Mouse (Mus musculus) heart, embryonic 15.5 days (tissue): Measurements from ENCODE around the gene Glis3. TPM values are rescaled to one million over a fixed set of nuclear protein-coding genes. Genes with fewer than 3 reads are reported as not detected.

ENCODE experiments used
- ATAC-seq: fragments of 200-750 bp; cut with Nextera tagmentation; replicated peaks from 2 replicates; pipeline ENCODE4 v1.8.0; 2017; ENCODE audit warnings: low read depth, moderate TSS enrichment; ENCODE audit not compliant: insufficient number of reproducible peaks, insufficient read depth, low FRiP score
- H3K27ac ChIP-seq: fragments of 300-500 bp; sonication (generic); 2 replicates; pipeline ENCODE4 v1.5.1; 2015; ENCODE audit warnings: mild to moderate bottlenecking, inconsistent platforms
- H3K27me3 ChIP-seq: fragments of 300-500 bp; sonication (generic); 2 replicates; pipeline ENCODE4 v1.6.1; 2015; ENCODE audit warnings: inconsistent platforms
- H3K36me3 ChIP-seq: fragments of 300-500 bp; sonication (generic); 2 replicates; pipeline ENCODE4 v1.6.1; 2015; ENCODE audit warnings: mild to moderate bottlenecking, inconsistent platforms
- H3K4me1 ChIP-seq: fragments of 300-500 bp; sonication (generic); replicated peaks from 2 replicates; pipeline ENCODE4 v1.6.1; 2015; ENCODE audit warnings: inconsistent platforms
- H3K4me2 ChIP-seq: fragments of 300-500 bp; sonication (generic); 2 replicates; pipeline ENCODE4 v1.6.1; 2015; ENCODE audit warnings: inconsistent platforms, mild to moderate bottlenecking, moderate library complexity
- H3K4me3 ChIP-seq: fragments of 300-500 bp; sonication (generic); 2 replicates; pipeline ENCODE4 v1.5.1; 2015; ENCODE audit warnings: mild to moderate bottlenecking, inconsistent platforms
- H3K9ac ChIP-seq: fragments of 300-500 bp; sonication (generic); 2 replicates; pipeline ENCODE4 v1.6.1; 2015; ENCODE audit warnings: mild to moderate bottlenecking, inconsistent platforms
- H3K9me3 ChIP-seq: fragments of 300-500 bp; sonication (generic); replicated peaks from 2 replicates; pipeline ENCODE4 v1.6.1; 2016; ENCODE audit warnings: inconsistent platforms
- WGBS: fragments of 180-500 bp; shearing (Covaris S2); methylation state at CpG from one replicate; pipeline ENCODE4 v1.1.7; 2015; ENCODE audit warnings: mixed read lengths; 5-methylcytosine and 5-hydroxymethylcytosine counted together
- polyA plus RNA-seq: library from polyadenylated mRNA; unstranded; fragments of >200 nt; fragmentation: Nextera tagmentation; extraction: Ambion mirVana; gene quantifications from 2 replicates; pipeline ENCODE4 v1.2.1, GENCODE M21; 2015

Glis3 gene
- polyA plus RNA-seq, 1 experiment from 2014 or later, result 0.87 TPM

GRCm38 (mm10) chr19:28683346-28683745, 3.5 kb upstream of the Glis3 start:
- Histone ChIP-seq H3K4me1 (peaks cover 18% of the 10 kb centered on the region), H3K4me2 (no peak overlapping the region), H3K36me3 (no peaks in the 10 kb centered on the region), H3K27me3 (peaks cover 6% of the 10 kb centered on the region; the same call in 1 of the 2 replicates), H3K9me3 (no peaks in the 10 kb centered on the region), H3K9ac (no peak overlapping the region), H3K4me3 (no peak overlapping the region), H3K27ac (no peak overlapping the region)
- no peak for ATAC-seq
- 82% methylated on average over 4 of the region's 4 CpGs for WGBS

- ATAC-seq, result no peak
- peaks cover 6% of the 10 kb centered on the region; the same call in 1 of the 2 replicates for H3K27me3 ChIP-seq
- under 1% methylated on average over 28 of the region's 28 CpGs for WGBS
These were observed 544 bp downstream of the Glis3 start for GRCm38 (mm10) chr19:28679291-28679775.

GRCm38 (mm10) chr19:28678646-28679270, 1.1 kb downstream of the Glis3 start:
- Histone ChIP-seq H3K4me3 (peak overlapping the region; percentile 60), H3K36me3 (no peaks in the 10 kb centered on the region), H3K9me3 (no peaks in the 10 kb centered on the region), H3K4me1 (peaks cover 27% of the 10 kb centered on the region), H3K27ac (no peak overlapping the region), H3K9ac (peak overlapping the region; percentile 52; the same call in 1 of the 2 replicates), H3K4me2 (peak overlapping the region; percentile 97), H3K27me3 (peaks cover 6% of the 10 kb centered on the region; the same call in 1 of the 2 replicates)
- ATAC-seq, result no peak
- WGBS, result under 1% methylated on average over 30 of the region's 30 CpGs

More at GRCm38 (mm10) chr19:28679291-28679775, 544 bp downstream of the Glis3 start:
- peak overlapping the region; percentile 52; the same call in 1 of the 2 replicates for H3K27ac ChIP-seq
- peak overlapping the region; percentile 52 for H3K9ac ChIP-seq
- peaks cover 27% of the 10 kb centered on the region for H3K4me1 ChIP-seq
- H3K4me3 ChIP-seq, result peak overlapping the region; percentile 60
- H3K9me3 ChIP-seq, result no peaks in the 10 kb centered on the region
- no peaks in the 10 kb centered on the region for H3K36me3 ChIP-seq
- H3K4me2 ChIP-seq, result peak overlapping the region; percentile 97

GRCm38 (mm10) chr19:28677728-28678438, 2.0 kb downstream of the Glis3 start:
- Histone ChIP-seq H3K27me3 (peaks cover 6% of the 10 kb centered on the region; the same call in 1 of the 2 replicates), H3K36me3 (no peaks in the 10 kb centered on the region), H3K4me3 (peak overlapping the region; percentile 60), H3K4me1 (peaks cover 27% of the 10 kb centered on the region), H3K9me3 (no peaks in the 10 kb centered on the region), H3K9ac (peak overlapping the region; percentile 46), H3K27ac (no peak overlapping the region), H3K4me2 (peak overlapping the region; percentile 97)
- ATAC-seq, result peak; percentile 32
- under 1% methylated on average over 32 of the region's 32 CpGs for WGBS

- no peak overlapping the region for H3K27ac ChIP-seq
- 37% methylated on average over 8 of the region's 8 CpGs for WGBS
- no peaks in the 10 kb centered on the region for H3K9me3 ChIP-seq
- H3K4me1 ChIP-seq, result peaks cover 27% of the 10 kb centered on the region
- ATAC-seq, result no peak
- H3K9ac ChIP-seq, result no peak overlapping the region
- H3K4me2 ChIP-seq, result peak overlapping the region; percentile 97
- no peaks in the 10 kb centered on the region for H3K36me3 ChIP-seq
- peak overlapping the region; percentile 60 for H3K4me3 ChIP-seq
- H3K27me3 ChIP-seq, result peaks cover 6% of the 10 kb centered on the region; the same call in 1 of the 2 replicates
These were observed 2.7 kb downstream of the Glis3 start for GRCm38 (mm10) chr19:28677045-28677727.

GRCm38 (mm10) chr19:28663781-28664180, 16.1 kb downstream of the Glis3 start:
- H3K27ac ChIP-seq, result no peak overlapping the region
- H3K27me3 ChIP-seq, result no peaks in the 10 kb centered on the region
- H3K36me3 ChIP-seq, result no peaks in the 10 kb centered on the region
- WGBS, result 48% methylated on average over 9 of the region's 9 CpGs
- no peak overlapping the region for H3K4me3 ChIP-seq
- H3K9me3 ChIP-seq, result no peaks in the 10 kb centered on the region
- no peak overlapping the region for H3K9ac ChIP-seq
- peaks cover 6% of the 10 kb centered on the region; the same call in 1 of the 2 replicates for H3K4me1 ChIP-seq
- H3K4me2 ChIP-seq, result no peak overlapping the region; the same call in 1 of the 2 replicates
- ATAC-seq, result no peak

- H3K4me2 ChIP-seq, result peak overlapping the region; percentile 39
These were observed 16.7 kb downstream of the Glis3 start for GRCm38 (mm10) chr19:28663148-28663547.

GRCm38 (mm10) chr19:28662474-28662873, 17.4 kb downstream of the Glis3 start:
- no peak overlapping the region for H3K9ac ChIP-seq
- peaks cover 6% of the 10 kb centered on the region; the same call in 1 of the 2 replicates for H3K4me1 ChIP-seq
- WGBS, result 55% methylated on average over 8 of the region's 8 CpGs
- H3K4me2 ChIP-seq, result peak overlapping the region; percentile 39
- H3K27me3 ChIP-seq, result no peaks in the 10 kb centered on the region
- peak overlapping the region; percentile 2; the same call in 1 of the 2 replicates for H3K4me3 ChIP-seq
- ATAC-seq, result no peak
- H3K27ac ChIP-seq, result no peak overlapping the region
- no peaks in the 10 kb centered on the region for H3K36me3 ChIP-seq
- no peaks in the 10 kb centered on the region for H3K9me3 ChIP-seq

More at GRCm38 (mm10) chr19:28663148-28663547, 16.7 kb downstream of the Glis3 start:
- 52% methylated on average over 10 of the region's 10 CpGs for WGBS
- peaks cover 6% of the 10 kb centered on the region; the same call in 1 of the 2 replicates for H3K4me1 ChIP-seq
- ATAC-seq, result no peak
- H3K27me3 ChIP-seq, result no peaks in the 10 kb centered on the region
- H3K27ac ChIP-seq, result no peak overlapping the region
- H3K9me3 ChIP-seq, result no peaks in the 10 kb centered on the region
- no peak overlapping the region for H3K4me3 ChIP-seq
- no peaks in the 10 kb centered on the region for H3K36me3 ChIP-seq
- no peak overlapping the region for H3K9ac ChIP-seq

GRCm38 (mm10) chr19:28660912-28661311, 19.0 kb downstream of the Glis3 start:
- H3K9me3 ChIP-seq, result no peaks in the 10 kb centered on the region
- no peaks in the 10 kb centered on the region for H3K36me3 ChIP-seq
- H3K4me3 ChIP-seq, result no peak overlapping the region
- peaks cover 6% of the 10 kb centered on the region; the same call in 1 of the 2 replicates for H3K4me1 ChIP-seq
- no peaks in the 10 kb centered on the region for H3K27me3 ChIP-seq
- H3K9ac ChIP-seq, result no peak overlapping the region
- WGBS, result 85% methylated on average over 7 of the region's 7 CpGs
- ATAC-seq, result no peak
- no peak overlapping the region for H3K4me2 ChIP-seq
- H3K27ac ChIP-seq, result no peak overlapping the region

- H3K4me2 ChIP-seq, result no peak overlapping the region
- no peaks in the 10 kb centered on the region for H3K36me3 ChIP-seq
- no peak overlapping the region for H3K9ac ChIP-seq
- H3K4me1 ChIP-seq, result no peaks in the 10 kb centered on the region
- no peak for ATAC-seq
- no peaks in the 10 kb centered on the region for H3K9me3 ChIP-seq
- H3K4me3 ChIP-seq, result no peak overlapping the region
- H3K27me3 ChIP-seq, result no peaks in the 10 kb centered on the region
- H3K27ac ChIP-seq, result no peak overlapping the region
- WGBS, result 76% methylated on average over 5 of the region's 5 CpGs
These were observed 22.1 kb downstream of the Glis3 start for GRCm38 (mm10) chr19:28657686-28658195.

GRCm38 (mm10) chr19:28656882-28657281, 23.0 kb downstream of the Glis3 start:
- Histone ChIP-seq H3K9me3 (no peaks in the 10 kb centered on the region), H3K4me3 (no peak overlapping the region), H3K4me1 (no peaks in the 10 kb centered on the region), H3K27ac (no peak overlapping the region), H3K27me3 (no peaks in the 10 kb centered on the region), H3K4me2 (no peak overlapping the region), H3K36me3 (no peaks in the 10 kb centered on the region), H3K9ac (no peak overlapping the region)
- ATAC-seq, result no peak
- 82% methylated on average over 6 of the region's 6 CpGs for WGBS
